Mouse (Mus musculus) myocyte (in vitro differentiated cells): ENCODE results near the gene Nelfa. TPM values are rescaled to one million over a fixed set of nuclear protein-coding genes. Genes with fewer than 3 reads are reported as not detected.
"Not testable (repeated sequence)": the region's sequence is repeated elsewhere in the genome, so short reads cannot be mapped to it uniquely, and the experiment has no call there.

Experiments used
- H3K27me3 ChIP-seq: one replicate; pipeline ENCODE4 v1.6.1; 2011; ENCODE audit not compliant: control insufficient read depth, insufficient read depth, insufficient read length
- H3K36me3 ChIP-seq: one replicate; pipeline ENCODE4 v1.6.1; 2011; ENCODE audit not compliant: control insufficient read depth, insufficient read depth
- H3K4me2 ChIP-seq: one replicate; pipeline ENCODE4 v1.6.1; 2011; ENCODE audit warnings: low read depth, control low read depth
- H3K4me3 ChIP-seq: one replicate; pipeline ENCODE4 v1.5.1; 2011; ENCODE audit warnings: mild to moderate bottlenecking, control low read depth, moderate library complexity
- H3K79me2 ChIP-seq: one replicate; pipeline ENCODE4 v1.6.1; 2011; ENCODE audit not compliant: control insufficient read depth, insufficient read depth
- H3ac ChIP-seq: one replicate; pipeline ENCODE4 v1.6.1; 2011; ENCODE audit not compliant: control insufficient read depth, insufficient read length
- CEBPB ChIP-seq: IDR thresholded peaks from 2 replicates; pipeline ENCODE4 v1.6.1; 2011; ENCODE audit warnings: mild to moderate bottlenecking, moderate library complexity; ENCODE audit not compliant: poor library complexity, insufficient read depth, severe bottlenecking
- E2F4 ChIP-seq: IDR thresholded peaks from one replicate; pipeline ENCODE4 v1.6.1; 2011; ENCODE audit warnings: mild to moderate bottlenecking, control low read depth, moderate library complexity; ENCODE audit not compliant: insufficient read depth
- MAX ChIP-seq: IDR thresholded peaks from one replicate; pipeline ENCODE4 v1.6.1; 2011; ENCODE audit warnings: low read depth, mild to moderate bottlenecking, control low read depth
- MYOD1 ChIP-seq, 3 experiments: IDR thresholded peaks; one replicate each; pipeline ENCODE4 v1.6.1; 2011; ENCODE audit warnings: control low read depth in 2 of 3, low read depth in 2 of 3, mild to moderate bottlenecking in 2 of 3, moderate library complexity in 1 of 3; ENCODE audit not compliant: insufficient read length in 2 of 3, control insufficient read depth in 1 of 3
- MYOG ChIP-seq, 3 experiments: IDR thresholded peaks; one replicate each; pipeline ENCODE4 v1.6.1; 2011; ENCODE audit warnings: control low read depth in 2 of 3, low read depth in 2 of 3, mild to moderate bottlenecking in 2 of 3; ENCODE audit not compliant: insufficient read length in 2 of 3, control insufficient read depth in 1 of 3, insufficient read depth in 1 of 3
- POLR2A ChIP-seq: IDR thresholded peaks from one replicate; pipeline ENCODE4 v1.6.1; 2011; ENCODE audit warnings: low read depth, mild to moderate bottlenecking, control low read depth, moderate library complexity; ENCODE audit not compliant: insufficient read length
- POLR2AphosphoS2 ChIP-seq: IDR thresholded peaks from one replicate; pipeline ENCODE4 v1.6.1; 2011; ENCODE audit warnings: low read depth, control low read depth; ENCODE audit not compliant: insufficient read length
- REST ChIP-seq: IDR thresholded peaks from one replicate; pipeline ENCODE4 v1.6.1; 2011; ENCODE audit warnings: mild to moderate bottlenecking, control low read depth, moderate library complexity; ENCODE audit not compliant: insufficient read depth, insufficient read length
- SRF ChIP-seq: IDR thresholded peaks from one replicate; pipeline ENCODE4 v1.6.1; 2011; ENCODE audit warnings: low read depth; ENCODE audit not compliant: control insufficient read depth, insufficient read length
- TCF12 ChIP-seq: IDR thresholded peaks from one replicate; pipeline ENCODE4 v1.6.1; 2011; ENCODE audit warnings: mild to moderate bottlenecking, control low read depth; ENCODE audit not compliant: poor library complexity, insufficient read depth, severe bottlenecking
- TCF3 ChIP-seq: IDR thresholded peaks from one replicate; pipeline ENCODE4 v1.6.1; 2011; ENCODE audit warnings: low read depth, control low read depth; ENCODE audit not compliant: insufficient read length
- USF1 ChIP-seq: IDR thresholded peaks from one replicate; pipeline ENCODE4 v1.6.1; 2011; ENCODE audit warnings: low read depth, mild to moderate bottlenecking, control low read depth, moderate library complexity
- polyA plus RNA-seq: library from polyadenylated mRNA; unstranded; fragments of >200 nt; fragmentation: generic; extraction: Trizol; gene quantifications from one replicate; pipeline ENCODE4 v1.2.1, GENCODE M21; 2012; ENCODE audit warnings: missing spikeins

Nelfa gene
- polyA plus RNA-seq, 1 experiment, result 17.1 TPM

- Histone ChIP-seq H3K79me2 (peaks cover 28% of the 10 kb centered on the region), H3K27me3 (no peaks in the 10 kb centered on the region), H3ac (no peak overlapping the region), H3K36me3 (peaks cover 18% of the 10 kb centered on the region), H3K4me2 (no peak overlapping the region), H3K4me3 (no peak overlapping the region)
- TF ChIP-seq MAX (no peak), USF1 (no peak), POLR2AphosphoS2 (no peak), POLR2A (no peak), TCF12 (no peak), E2F4 (no peak), MYOG (IDR thresholded peaks at IDR 0.05; ENCODE audit: control insufficient read depth in 1 of 3, insufficient read depth in 1 of 3, insufficient read length in 2 of 3, low read depth in 2 of 3) (no peak), MYOD1 (IDR thresholded peaks at IDR 0.05; ENCODE audit: control insufficient read depth in 1 of 3, insufficient read length in 2 of 3, low read depth in 2 of 3) (no peak), TCF3 (no peak), REST (no peak), CEBPB (no peak), SRF (no peak)
Measured at GRCm38 (mm10) chr5:33921486-33922235, 14.6 kb downstream of the Nelfa start.

GRCm38 (mm10) chr5:33920924-33921323, 15.3 kb downstream of the Nelfa start:
- no peak overlapping the region for H3K4me2 ChIP-seq
- peaks cover 21% of the 10 kb centered on the region for H3K79me2 ChIP-seq
- H3K27me3 ChIP-seq, result no peaks in the 10 kb centered on the region
- H3ac ChIP-seq, result no peak overlapping the region
- peaks cover 18% of the 10 kb centered on the region for H3K36me3 ChIP-seq
- H3K4me3 ChIP-seq, result no peak overlapping the region
- TF ChIP-seq MYOG (IDR thresholded peaks at IDR 0.05; ENCODE audit: control insufficient read depth in 1 of 3, insufficient read depth in 1 of 3, insufficient read length in 2 of 3, low read depth in 2 of 3) (no peak), E2F4 (no peak), TCF12 (no peak), POLR2AphosphoS2 (no peak), TCF3 (no peak), REST (no peak), POLR2A (no peak), USF1 (no peak), MYOD1 (IDR thresholded peaks at IDR 0.05; ENCODE audit: control insufficient read depth in 1 of 3, insufficient read length in 2 of 3, low read depth in 2 of 3) (no peak), SRF (no peak), MAX (no peak), CEBPB (no peak)

GRCm38 (mm10) chr5:33920037-33920436, 16.2 kb downstream of the Nelfa start:
- TF ChIP-seq MAX (no peak), MYOG (IDR thresholded peaks at IDR 0.05; ENCODE audit: control insufficient read depth in 1 of 3, insufficient read depth in 1 of 3, insufficient read length in 2 of 3, low read depth in 2 of 3) (no peak), POLR2AphosphoS2 (no peak), CEBPB (no peak), TCF3 (no peak)
- Histone ChIP-seq H3K79me2 (peaks cover 19% of the 10 kb centered on the region), H3K36me3 (peaks cover 18% of the 10 kb centered on the region), H3K27me3 (no peaks in the 10 kb centered on the region), H3ac (no peak overlapping the region), H3K4me3 (no peak overlapping the region), H3K4me2 (no peak overlapping the region)

GRCm38 (mm10) chr5:33919466-33919865, 16.7 kb downstream of the Nelfa start:
- Histone ChIP-seq H3K36me3 (peaks cover 18% of the 10 kb centered on the region), H3ac (no peak overlapping the region), H3K27me3 (no peaks in the 10 kb centered on the region), H3K79me2 (peaks cover 15% of the 10 kb centered on the region), H3K4me2 (no peak overlapping the region), H3K4me3 (no peak overlapping the region)
- TF ChIP-seq REST, result no peak
- TF ChIP-seq POLR2AphosphoS2, result no peak
- TF ChIP-seq SRF, result no peak
- TF ChIP-seq USF1, result no peak
- TF ChIP-seq MYOG (IDR thresholded peaks at IDR 0.05; ENCODE audit: control insufficient read depth in 1 of 3, insufficient read depth in 1 of 3, insufficient read length in 2 of 3, low read depth in 2 of 3), result no peak
- no peak for TF ChIP-seq MAX
- no peak for TF ChIP-seq TCF12
- no peak for TF ChIP-seq TCF3
- TF ChIP-seq CEBPB, result no peak
- no peak for TF ChIP-seq POLR2A
- TF ChIP-seq MYOD1 (IDR thresholded peaks at IDR 0.05; ENCODE audit: control insufficient read depth in 1 of 3, insufficient read length in 2 of 3, low read depth in 2 of 3), result no peak
- TF ChIP-seq E2F4, result no peak

GRCm38 (mm10) chr5:33916616-33917015, 19.6 kb downstream of the Nelfa start:
- H3K27me3 ChIP-seq, H3K79me2 ChIP-seq, H3ac ChIP-seq, H3K4me2 ChIP-seq, H3K4me3 ChIP-seq: not testable (repeated sequence)
- peaks cover 27% of the 10 kb centered on the region for H3K36me3 ChIP-seq

GRCm38 (mm10) chr5:33915031-33915430, 21.2 kb downstream of the Nelfa start:
- not testable (repeated sequence) for H3K79me2 ChIP-seq, H3K27me3 ChIP-seq, H3ac ChIP-seq, H3K4me2 ChIP-seq, H3K4me3 ChIP-seq
- H3K36me3 ChIP-seq, result peaks cover 23% of the 10 kb centered on the region
